Mouse (Mus musculus) megakaryocyte, embryonic 14.5 days (primary cell): ENCODE measurements around the gene Fbxo9. TPM values are rescaled to one million over a fixed set of nuclear protein-coding genes. Genes with fewer than 3 reads are reported as not detected.

Source experiments
- H3K27me3 ChIP-seq: replicated peaks from 2 replicates; pipeline ENCODE3; 2012; ENCODE audit warnings: inconsistent platforms
- H3K36me3 ChIP-seq: replicated peaks from 2 replicates; pipeline ENCODE3; 2012; ENCODE audit warnings: low read length, inconsistent platforms, mixed read lengths
- H3K4me1 ChIP-seq: 2 replicates; pipeline ENCODE4 v1.6.1; 2012; ENCODE audit warnings: inconsistent platforms
- H3K4me3 ChIP-seq: replicated peaks from 2 replicates; pipeline ENCODE3; 2012; ENCODE audit warnings: moderate library complexity, mild to moderate bottlenecking, inconsistent platforms
- H3K9me3 ChIP-seq: 2 replicates; pipeline ENCODE4 v1.6.1; 2012; ENCODE audit warnings: inconsistent platforms
- FLI1 ChIP-seq: IDR thresholded peaks from 2 replicates; pipeline ENCODE4 v1.6.1; 2012; ENCODE audit warnings: low read length, inconsistent platforms, mixed read lengths
- GATA1 ChIP-seq: IDR thresholded peaks from 3 replicates; pipeline ENCODE4 v1.6.1; 2012; ENCODE audit warnings: mixed read lengths, low read length, inconsistent platforms, borderline replicate concordance
- polyA plus RNA-seq: library from polyadenylated mRNA; stranded (reverse); fragments of >175 nt; gene quantifications from 2 replicates; pipeline ENCODE4 v1.2.3, GENCODE M21; 2012; ENCODE audit warnings: low replicate concordance; ENCODE audit not compliant: insufficient read depth

Fbxo9 gene
- polyA plus RNA-seq, 1 experiment, result 67.6 TPM

- Histone ChIP-seq H3K27me3 (peaks cover 3% of the 10 kb centered on the region), H3K4me3 (no peak within 1 kb of the TSS), H3K9me3 (0 out of 2 replicates have a peak, but pooled peaks cover 4% of the 10 kb centered on the region), H3K36me3 (no peaks in the 10 kb centered on the region), H3K4me1 (peaks cover 17% of the 10 kb centered on the region)
- no peak for TF ChIP-seq FLI1
- no peak for TF ChIP-seq GATA1
These were observed 57.2 kb downstream of the Fbxo9 start, which contains the start of gene Gcm1 for GRCm38 (mm10) chr9:78051677-78052076. Gcm1 (plus strand) TSS chr9:78051924.

GRCm38 (mm10) chr9:78050452-78050970 is 58.4 kb downstream of the Fbxo9 start:
- TF ChIP-seq FLI1 (no peak), GATA1 (no peak)
- H3K4me1 ChIP-seq, result peaks cover 17% of the 10 kb centered on the region
- 0 out of 2 replicates have a peak, but pooled peaks cover 4% of the 10 kb centered on the region for H3K9me3 ChIP-seq
- no peak overlapping the region for H3K4me3 ChIP-seq
- H3K27me3 ChIP-seq, result peaks cover 3% of the 10 kb centered on the region
- H3K36me3 ChIP-seq, result no peaks in the 10 kb centered on the region

GRCm38 (mm10) chr9:78046755-78047154 is 62.1 kb downstream of the Fbxo9 start:
- Histone ChIP-seq H3K27me3 (peaks cover 5% of the 10 kb centered on the region), H3K36me3 (no peaks in the 10 kb centered on the region), H3K4me1 (peaks cover 8% of the 10 kb centered on the region), H3K9me3 (no peaks in the 10 kb centered on the region), H3K4me3 (peak overlapping the region; percentile 65)
- TF ChIP-seq FLI1, result no peak
- no peak for TF ChIP-seq GATA1

GRCm38 (mm10) chr9:78045171-78045570 is 63.7 kb downstream of the Fbxo9 start:
- TF ChIP-seq FLI1 (no peak), GATA1 (no peak)
- Histone ChIP-seq H3K9me3 (no peaks in the 10 kb centered on the region), H3K4me1 (peaks cover 6% of the 10 kb centered on the region), H3K4me3 (no peak overlapping the region), H3K27me3 (peaks cover 5% of the 10 kb centered on the region), H3K36me3 (no peaks in the 10 kb centered on the region)

GRCm38 (mm10) chr9:78038755-78039489 is 69.9 kb downstream of the Fbxo9 start:
- H3K36me3 ChIP-seq, result no peaks in the 10 kb centered on the region
- no peaks in the 10 kb centered on the region for H3K9me3 ChIP-seq
- peaks cover 30% of the 10 kb centered on the region for H3K27me3 ChIP-seq
- H3K4me3 ChIP-seq, result peak overlapping the region; percentile 46
- no peak for TF ChIP-seq GATA1
- no peak for TF ChIP-seq FLI1
- peaks cover 13% of the 10 kb centered on the region for H3K4me1 ChIP-seq

GRCm38 (mm10) chr9:78035831-78036230 is 73.0 kb downstream of the Fbxo9 start:
- H3K9me3 ChIP-seq, result no peaks in the 10 kb centered on the region
- H3K36me3 ChIP-seq, result no peaks in the 10 kb centered on the region

GRCm38 (mm10) chr9:78035296-78035695 is 73.6 kb downstream of the Fbxo9 start:
- peaks cover 10% of the 10 kb centered on the region for H3K4me1 ChIP-seq
- no peak for TF ChIP-seq FLI1
- no peak for TF ChIP-seq GATA1
- no peaks in the 10 kb centered on the region for H3K36me3 ChIP-seq
- peaks cover 50% of the 10 kb centered on the region for H3K27me3 ChIP-seq
- no peak overlapping the region for H3K4me3 ChIP-seq
- H3K9me3 ChIP-seq, result no peaks in the 10 kb centered on the region

More at GRCm38 (mm10) chr9:78035831-78036230, 73.0 kb downstream of the Fbxo9 start:
- H3K27me3 ChIP-seq, result peaks cover 44% of the 10 kb centered on the region
- no peak overlapping the region for H3K4me3 ChIP-seq
- TF ChIP-seq FLI1, result no peak
- no peak for TF ChIP-seq GATA1
- H3K4me1 ChIP-seq, result peaks cover 10% of the 10 kb centered on the region

GRCm38 (mm10) chr9:78032930-78033329 is 75.9 kb downstream of the Fbxo9 start:
- Histone ChIP-seq H3K36me3 (no peaks in the 10 kb centered on the region), H3K4me3 (no peak overlapping the region), H3K27me3 (peaks cover 49% of the 10 kb centered on the region), H3K4me1 (no peaks in the 10 kb centered on the region; the same call in 1 of the 2 replicates), H3K9me3 (no peaks in the 10 kb centered on the region)
- no peak for TF ChIP-seq FLI1
- TF ChIP-seq GATA1, result no peak

Other genes with a start within 250 kb of the Fbxo9 start
- gene Elovl5, start 191.7 kb downstream of the Fbxo9 start, polyA plus RNA-seq, result 2.0 TPM in 1 of 2 replicates, not detected in the other
- not detected in 2 replicates for gene Gcm1, start 57.1 kb downstream of the Fbxo9 start, polyA plus RNA-seq
- 23.0 and 64.0 TPM in 2 replicates for gene Ick, start 127 bp upstream of the Fbxo9 start, polyA plus RNA-seq
- gene Gsta4, start 73.7 kb upstream of the Fbxo9 start, polyA plus RNA-seq, result 0.09 TPM in 1 of 2 replicates, not detected in the other
- not detected in 2 replicates for gene Gsta1, start 121.6 kb upstream of the Fbxo9 start, polyA plus RNA-seq
- not detected in 2 replicates for gene Gm3776, start 148.1 kb upstream of the Fbxo9 start, polyA plus RNA-seq
- gene Gm10639, start 180.9 kb upstream of the Fbxo9 start, polyA plus RNA-seq, result not detected in 2 replicates
- not detected in 2 replicates for gene Omt2a, start 205.7 kb upstream of the Fbxo9 start, polyA plus RNA-seq
- gene Omt2b, start 218.5 kb upstream of the Fbxo9 start, polyA plus RNA-seq, result not detected in 2 replicates
- not detected in 2 replicates for gene Gsta2, start 246.7 kb upstream of the Fbxo9 start, polyA plus RNA-seq